Mouse (Mus musculus) stomach, postnatal 0 days (tissue): ENCODE data around the gene Slc45a2.

Experiments
- CTCF ChIP-seq: IDR thresholded peaks from 2 replicates; pipeline ENCODE4 v1.5.1; 2016; ENCODE audit warnings: antibody characterized with exemption, low read depth, mild to moderate bottlenecking, moderate library complexity
- EP300 ChIP-seq: optimal IDR thresholded peaks from 2 replicates; pipeline ENCODE3; 2016; ENCODE audit warnings: antibody characterized with exemption

DNA sequence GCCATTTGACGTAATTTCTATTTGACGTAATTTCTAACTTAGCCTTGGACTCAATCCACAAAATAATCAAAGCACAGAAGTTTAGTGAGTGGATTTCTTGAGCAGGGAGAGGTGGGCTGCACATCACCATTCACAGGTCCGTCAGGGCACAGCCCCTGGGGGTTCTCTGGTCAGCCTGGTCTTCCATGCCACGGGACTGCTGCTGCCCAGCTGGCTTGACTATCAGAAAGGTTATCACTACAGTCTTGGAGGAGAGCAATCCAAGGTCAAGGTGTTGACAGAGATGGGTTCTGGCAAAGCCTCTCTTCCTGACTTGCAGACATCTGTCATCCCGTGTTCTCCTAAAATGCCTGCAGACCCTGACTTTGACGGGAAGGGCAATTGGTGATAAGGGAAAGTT lies 4.1 kb downstream of the Slc45a2 start:
- TF ChIP-seq EP300 = no peak
- no peak for TF ChIP-seq CTCF
